Mouse (Mus musculus) right cerebral cortex, postnatal 25 days (tissue): ENCODE measurements at regions not wholly inside any gene's neighbourhood (a gene's known extent, or its start where the extent isn't known, plus 50 kb on each side); places are given as distances from the start of the nearest gene placed in this dataset.

Source experiments
- DNase-seq: peaks from one replicate; pipeline ENCODE4 v3.0.0; 2022

- no peak for DNase-seq
Observed at GRCm38 (mm10) chr5:64541765-64542164, 261.4 kb upstream of the Klf3 start.

DNA sequence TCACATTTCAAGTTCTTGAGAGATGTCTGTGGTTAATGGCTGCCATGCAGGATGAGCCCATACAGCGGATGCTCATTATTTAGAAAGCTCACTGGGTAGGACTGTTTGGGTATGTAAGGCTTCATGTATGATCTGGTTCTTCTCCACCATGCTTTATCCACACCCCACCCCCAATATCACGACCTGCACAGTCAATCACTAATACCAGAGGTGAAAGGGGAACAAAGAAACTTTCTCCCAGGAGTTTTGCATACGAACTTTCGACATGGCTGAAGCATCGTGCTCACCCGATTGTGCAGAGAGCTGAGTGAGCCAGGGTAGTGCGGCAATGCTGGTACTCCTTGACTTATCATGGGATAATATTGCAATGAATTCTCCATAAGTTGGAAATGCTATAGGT, 247.3 kb upstream of the Klf3 start:
- no peak for DNase-seq

DNA sequence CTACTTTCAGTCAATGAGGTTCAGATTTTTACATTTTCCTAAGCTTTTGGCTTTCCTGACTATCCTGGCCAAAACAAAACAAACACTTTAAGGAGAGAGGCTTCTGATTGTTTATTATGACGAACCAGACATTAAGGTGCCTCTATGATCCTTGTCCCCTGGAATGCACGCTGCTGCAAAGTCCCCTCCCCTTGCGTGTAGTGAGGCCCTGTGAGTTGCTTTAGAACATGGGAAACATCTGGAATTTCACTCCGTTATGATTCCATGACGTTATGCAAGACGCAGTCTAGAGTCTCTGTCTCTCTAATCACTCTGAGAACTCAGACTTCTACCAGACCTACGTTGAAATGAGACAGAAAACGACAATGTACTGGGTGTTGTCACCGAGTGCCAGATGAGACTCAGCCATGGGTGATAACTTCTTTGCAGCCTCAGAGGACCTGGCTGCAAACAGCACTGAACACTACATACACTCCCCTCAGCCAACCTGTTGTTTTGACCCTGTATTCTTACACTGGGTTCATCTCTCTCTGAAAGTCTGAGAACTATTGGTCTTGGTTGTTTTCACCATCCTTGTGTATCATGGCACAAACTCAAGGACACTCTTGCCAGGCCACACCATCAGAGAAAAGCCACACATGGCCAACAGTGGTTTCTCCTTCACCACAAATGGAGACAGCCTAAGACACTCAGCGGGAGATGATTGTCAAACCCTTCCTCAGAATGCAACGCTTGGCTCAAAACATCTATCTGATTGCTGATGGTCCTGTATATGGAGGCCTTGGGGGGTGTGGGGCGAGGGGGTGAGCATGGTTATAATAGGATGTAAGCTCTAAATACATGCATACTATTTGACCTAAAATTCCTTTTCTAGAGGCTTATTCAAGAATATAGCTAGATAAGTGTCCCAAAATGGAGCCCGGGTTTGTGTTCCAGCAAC, 236.5 kb upstream of the Klf3 start:
- no peak for DNase-seq

DNA sequence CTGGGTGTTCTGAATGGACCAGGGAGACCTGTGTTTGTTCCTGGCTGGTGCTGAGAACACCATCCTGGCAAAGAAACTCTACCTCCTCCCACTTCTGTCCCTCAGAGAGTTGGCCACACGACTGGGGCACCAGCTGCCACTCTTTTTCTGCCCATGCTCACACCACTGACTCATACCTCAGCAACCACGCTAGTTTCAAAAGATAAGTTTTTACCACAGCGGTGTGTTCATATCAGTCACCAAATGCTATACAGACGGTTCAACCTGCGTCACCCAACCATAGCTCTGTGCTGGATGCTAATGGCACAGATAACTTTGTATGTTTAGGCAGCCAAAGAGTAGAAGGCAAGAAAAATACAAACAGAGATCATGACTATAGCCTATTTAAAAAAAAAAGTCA, 235.4 kb upstream of the Klf3 start:
- DNase-seq, result no peak

- no peak for DNase-seq
Observed at GRCm38 (mm10) chr5:64568294-64568693, 234.9 kb upstream of the Klf3 start.

GRCm38 (mm10) chr5:64574386-64574785, 228.8 kb upstream of the Klf3 start:
- no peak for DNase-seq

DNA sequence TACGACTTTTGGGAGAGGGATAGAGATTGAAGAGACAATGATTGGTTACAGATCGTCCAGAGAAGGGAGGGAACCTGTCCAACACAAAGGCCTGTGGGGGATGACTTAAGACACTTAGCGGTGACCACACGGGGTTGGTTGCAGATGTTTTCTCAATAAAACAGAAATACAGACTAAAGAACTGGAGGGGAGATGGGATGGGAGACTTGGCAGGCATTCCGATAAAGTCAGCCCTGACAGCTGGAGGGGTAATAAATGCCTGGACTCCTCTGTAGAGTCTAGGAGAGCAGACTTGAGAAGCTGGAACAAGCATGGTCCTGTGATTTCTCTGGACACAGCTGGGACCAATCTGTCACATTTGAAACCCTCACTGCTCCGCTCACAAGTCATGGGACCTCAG, 227.3 kb upstream of the Klf3 start:
- no peak for DNase-seq

DNA sequence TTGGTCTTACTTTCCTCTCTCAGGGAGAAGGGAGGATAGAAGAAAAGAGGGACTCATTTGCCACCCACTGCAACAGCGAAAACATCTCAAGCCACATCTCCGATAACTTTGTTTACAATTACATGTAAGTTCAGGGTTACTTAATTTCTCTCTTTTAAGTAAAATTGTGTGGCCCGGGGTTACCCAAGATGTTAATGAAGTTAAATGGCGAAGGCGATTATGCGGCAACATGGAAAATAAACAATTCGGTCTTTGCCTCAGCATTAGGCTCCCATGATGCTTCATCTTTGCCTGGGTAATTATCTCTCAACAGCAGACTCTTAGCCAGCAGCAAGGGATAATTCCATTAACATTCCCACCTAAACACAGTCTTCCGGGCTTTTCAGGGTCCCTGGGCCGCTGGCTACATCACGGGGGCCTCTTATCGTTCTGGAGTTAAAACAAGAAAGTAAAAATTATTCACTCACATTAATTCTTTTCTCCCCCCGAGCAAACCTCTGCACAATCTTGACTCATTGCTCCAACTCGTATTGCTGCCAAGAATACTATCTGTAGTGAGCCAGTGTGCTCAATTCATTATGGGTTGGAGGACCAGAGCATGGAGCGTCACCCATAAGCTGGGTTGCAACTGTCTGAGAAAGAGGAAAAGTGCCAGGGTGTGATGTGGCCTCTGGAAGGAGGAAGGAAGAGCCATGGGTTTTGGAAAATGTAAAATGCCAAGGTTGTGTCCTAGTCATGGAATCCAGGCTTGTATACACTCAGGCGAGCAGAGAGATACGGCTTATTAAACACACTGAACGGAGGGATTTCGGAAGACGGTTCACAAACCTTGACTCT, 226.5 kb upstream of the Klf3 start:
- no peak for DNase-seq

DNA sequence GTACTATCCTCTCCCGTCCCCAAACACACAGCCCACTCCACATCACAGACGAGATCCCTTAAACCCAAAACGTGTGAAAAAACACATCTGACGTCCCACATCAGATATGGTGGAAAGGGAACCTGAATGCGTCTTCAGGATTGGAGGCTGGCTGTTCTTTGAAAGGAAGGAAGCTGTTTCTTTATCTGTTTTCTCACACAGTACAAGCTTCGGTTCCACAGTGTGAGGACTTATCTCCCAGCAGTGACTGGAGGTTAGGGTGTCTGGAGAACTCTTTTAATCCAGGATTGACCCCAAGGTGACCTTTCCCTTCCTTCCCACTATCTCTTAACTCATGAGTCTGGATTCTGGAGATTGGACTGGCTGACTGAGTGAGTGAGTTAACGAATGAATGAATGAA, 225.8 kb upstream of the Klf3 start:
- no peak for DNase-seq

DNA sequence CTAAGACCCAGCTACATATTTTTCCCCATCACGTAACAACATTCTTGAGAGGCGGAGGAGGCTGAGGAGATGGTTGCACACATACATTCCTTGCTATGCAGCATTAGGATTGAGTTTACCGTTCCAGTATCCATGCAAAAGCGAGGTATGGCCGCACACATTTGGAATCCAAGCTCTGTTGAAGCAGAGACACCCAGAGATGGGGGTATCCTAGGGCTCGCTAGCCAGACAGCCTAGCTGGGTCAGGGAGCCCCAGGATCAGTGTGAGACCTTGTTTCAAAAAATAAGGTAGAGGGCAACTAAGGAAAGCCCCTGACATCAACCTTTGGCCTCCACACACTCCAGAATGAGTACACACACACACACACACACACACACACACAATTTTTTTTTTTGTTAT, 224.7 kb upstream of the Klf3 start:
- DNase-seq, result no peak

- DNase-seq, result no peak
Observed at GRCm38 (mm10) chr5:64579086-64579485, 224.1 kb upstream of the Klf3 start.

DNA sequence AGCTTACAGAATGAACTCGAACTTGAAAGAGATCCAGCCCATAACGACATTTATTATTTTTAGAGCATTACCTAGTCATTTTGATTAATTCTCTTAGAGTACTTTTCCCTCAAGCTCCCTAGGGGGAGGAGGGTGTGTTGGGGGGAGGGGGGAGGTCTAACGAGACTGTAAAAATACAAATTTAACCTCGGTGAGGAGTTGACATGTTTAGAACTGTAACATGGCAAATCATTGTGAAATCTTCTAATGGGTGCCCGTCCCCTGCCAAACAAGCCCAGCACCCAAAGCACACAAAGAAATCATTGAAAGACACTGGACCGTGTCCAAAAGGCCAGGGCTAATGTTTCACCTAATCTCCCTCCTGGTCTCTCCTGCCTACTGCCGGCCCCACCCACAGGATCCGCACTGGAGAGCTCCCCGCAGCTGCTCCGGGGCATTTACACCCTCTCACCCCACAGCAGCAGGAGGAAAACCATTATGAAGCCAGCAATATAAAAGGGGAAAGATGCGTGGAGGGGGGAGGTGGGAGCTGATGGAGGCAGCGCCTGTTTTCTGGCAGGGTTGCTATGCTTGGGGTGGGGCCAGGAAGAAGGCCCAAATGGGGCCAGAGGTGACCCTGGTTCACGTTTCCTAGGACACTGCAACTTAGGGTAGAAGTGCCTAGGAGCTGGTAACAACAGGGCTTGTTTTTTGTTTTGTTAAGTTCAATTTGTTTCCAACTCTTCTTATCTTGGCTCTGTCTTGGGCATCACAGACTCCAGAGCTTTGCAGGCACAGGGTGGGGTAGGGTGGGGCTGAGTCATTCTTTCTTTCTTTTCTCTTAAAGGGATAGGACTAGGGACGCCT, 223.5 kb upstream of the Klf3 start:
- no peak for DNase-seq

DNA sequence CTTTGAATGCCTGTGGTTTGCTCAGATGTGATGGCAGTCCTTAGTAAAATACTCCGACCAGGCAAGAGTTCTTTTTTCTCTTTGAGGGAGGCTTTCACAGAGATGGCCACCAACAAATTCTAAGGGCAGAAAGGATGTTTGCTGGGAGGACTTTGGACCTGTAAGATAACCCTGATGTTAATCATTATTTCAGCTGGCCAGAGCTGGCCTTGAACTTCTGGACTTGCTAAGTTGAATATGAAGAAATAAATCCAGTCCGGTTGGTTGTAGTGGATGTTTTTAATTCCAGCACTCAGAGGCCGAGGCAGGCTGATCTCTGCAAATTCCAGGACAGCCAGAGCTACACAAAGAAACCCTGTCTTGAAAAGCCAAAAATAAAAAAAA, 222.9 kb upstream of the Klf3 start:
- no peak for DNase-seq

DNA sequence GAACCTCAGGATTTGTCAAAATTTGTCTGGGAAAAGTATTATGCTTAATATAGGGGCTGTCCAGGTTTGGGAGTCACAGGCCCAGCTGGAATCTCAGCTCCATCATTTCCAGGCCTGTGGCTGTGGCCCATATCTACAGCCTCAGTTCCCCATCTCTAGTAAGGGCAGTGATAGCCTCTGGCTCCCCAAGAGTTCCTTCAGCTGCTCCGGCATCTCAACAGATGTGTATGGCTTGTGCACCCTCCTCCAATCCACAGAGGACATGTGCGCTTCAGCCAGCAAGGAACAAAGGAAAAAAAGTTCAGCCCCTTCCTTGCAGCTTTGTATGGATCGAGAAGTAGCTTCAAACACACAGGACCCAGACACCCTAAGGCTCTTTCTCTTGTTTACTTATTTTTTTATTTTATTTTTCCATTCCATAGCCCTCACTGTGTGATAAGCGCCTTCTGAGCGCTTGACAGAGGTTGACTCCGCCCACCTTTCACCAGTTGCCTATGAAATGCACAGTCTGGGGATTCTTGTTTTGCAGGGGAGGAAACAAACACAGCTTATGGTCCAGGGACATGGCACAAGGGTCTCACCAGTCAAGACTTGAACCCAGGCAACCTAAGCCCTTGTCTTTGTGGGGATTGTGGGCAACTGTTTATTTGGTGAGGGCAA, 222.3 kb upstream of the Klf3 start:
- no peak for DNase-seq

DNA sequence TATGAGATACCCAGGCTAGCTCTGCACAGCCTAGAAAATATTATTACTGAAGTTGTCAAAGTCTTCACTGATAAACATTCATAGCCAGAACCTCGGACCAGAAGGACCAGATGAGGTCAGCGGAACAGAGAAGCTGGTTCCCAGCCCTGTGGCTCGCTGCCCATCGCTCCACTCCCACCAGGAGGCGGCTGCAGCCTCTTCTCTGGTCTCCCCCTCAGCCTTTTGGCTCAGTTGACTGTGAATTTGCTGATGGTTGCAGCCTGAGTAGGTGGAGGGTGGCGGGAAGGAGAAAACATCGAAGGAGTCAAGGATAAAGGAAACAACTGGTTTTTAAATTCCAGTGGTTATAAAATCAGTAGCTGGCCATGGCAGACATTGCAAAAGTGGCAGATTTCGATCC, 221.7 kb upstream of the Klf3 start:
- no peak for DNase-seq

GRCm38 (mm10) chr5:64582031-64582430, 221.2 kb upstream of the Klf3 start:
- DNase-seq, result no peak

- no peak for DNase-seq
Observed at GRCm38 (mm10) chr5:64584308-64584707, 218.9 kb upstream of the Klf3 start.

- no peak for DNase-seq
Observed at GRCm38 (mm10) chr5:64585076-64585786, 218.0 kb upstream of the Klf3 start.

DNA sequence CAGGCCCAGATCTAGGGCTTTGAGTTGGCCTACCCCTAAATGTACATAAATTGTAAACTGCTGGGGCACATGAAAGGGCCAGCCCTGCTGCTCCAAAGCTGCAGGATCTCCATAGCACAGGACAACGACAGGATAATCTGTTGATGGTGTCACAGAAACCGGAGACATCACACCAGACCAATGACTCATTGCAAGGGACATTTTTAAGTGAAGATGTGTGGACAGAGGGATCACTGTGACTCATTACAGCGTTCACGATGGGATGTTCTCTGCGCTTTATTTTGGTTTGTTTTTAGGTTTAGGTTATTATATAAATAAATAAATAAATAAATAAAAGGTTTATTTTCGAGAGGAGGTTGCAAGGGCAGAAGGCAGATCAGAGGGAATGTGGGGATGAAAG, 216.9 kb upstream of the Klf3 start:
- DNase-seq, result no peak

GRCm38 (mm10) chr5:64586933-64587332, 216.3 kb upstream of the Klf3 start:
- DNase-seq, result no peak

DNA sequence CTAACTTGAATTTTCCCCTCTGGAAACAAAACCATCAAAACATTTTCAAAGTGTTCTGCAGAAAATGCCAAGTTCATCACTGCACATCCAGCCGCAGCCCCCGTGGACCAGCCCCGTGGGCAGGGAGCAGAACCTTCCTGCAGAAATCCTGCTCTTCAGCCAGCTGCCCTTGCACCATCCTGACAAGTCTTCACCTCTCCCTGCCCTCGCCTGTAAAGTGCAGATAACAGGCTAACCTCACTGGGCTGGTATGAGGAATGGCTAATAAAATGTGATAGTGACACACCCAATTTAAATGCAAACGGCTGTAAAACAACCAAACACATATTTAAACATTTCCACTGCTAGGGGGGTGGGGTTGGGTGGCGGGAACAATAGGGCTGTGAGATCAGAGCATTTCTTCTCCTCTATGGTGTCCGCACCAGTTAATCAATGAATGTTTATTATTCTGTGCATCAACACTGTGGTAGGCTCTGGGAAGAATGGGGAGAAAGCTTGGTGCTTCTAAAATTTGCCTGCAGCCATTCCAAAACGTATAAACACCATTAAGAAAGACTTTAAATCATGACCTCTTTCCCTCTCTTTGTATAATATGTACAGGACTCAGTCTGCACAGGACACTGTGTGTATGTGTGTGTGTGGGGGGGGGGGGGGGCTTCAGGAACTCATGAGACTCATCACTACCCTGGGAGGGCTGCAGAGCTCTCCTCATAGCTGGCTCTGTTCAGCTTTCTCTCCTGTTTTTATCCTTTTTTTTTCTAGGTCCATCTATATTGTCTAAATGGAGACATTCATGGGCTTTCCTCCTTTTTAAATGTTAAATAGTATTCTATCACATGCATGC, 215.1 kb upstream of the Klf3 start:
- no peak for DNase-seq
